Mouse (Mus musculus): ENCODE measurements around the gene Col6a6. TPM values are rescaled to one million over a fixed set of nuclear protein-coding genes. Genes with fewer than 3 reads are reported as not detected.

Gene Col6a6
- polyA plus RNA-seq, 1 experiment from 2014 or later: 0.11 TPM

DNA sequence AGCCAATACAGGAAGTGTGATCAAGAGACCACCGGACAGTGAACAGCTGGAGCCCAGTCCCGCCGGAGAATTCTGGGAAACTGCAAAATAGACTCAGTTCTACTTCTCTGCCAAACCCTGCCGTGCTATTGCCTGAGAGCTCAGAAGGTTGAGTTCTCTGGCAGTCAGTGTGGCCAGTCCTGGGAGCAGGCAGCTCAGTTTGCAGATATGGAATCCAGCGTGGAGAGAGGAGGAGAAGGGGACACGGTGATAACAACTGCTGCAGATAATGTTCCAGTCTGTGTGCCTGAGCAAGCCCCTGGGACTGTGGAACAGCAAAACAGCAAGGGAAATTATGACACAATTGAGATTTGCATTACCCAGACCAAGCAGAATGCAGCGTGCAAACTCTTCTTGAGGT is 7.6 kb upstream of the Col6a6 start:
- Histone ChIP-seq H3K4me1 (peaks cover 6% of the 10 kb centered on the region; the same call in 1 of the 2 replicates), H3K9me3 (no peaks in the 10 kb centered on the region), H3K4me3 (no peak overlapping the region), H3K36me3 (replicated peaks) (no peaks in the 10 kb centered on the region), H3K27me3 (replicated peaks; ENCODE audit: low read depth, poor library complexity, severe bottlenecking) (no peaks in the 10 kb centered on the region), H3K27ac (replicated peaks) (no peak overlapping the region)
- no peak for DNase-seq (ENCODE audit: low spot score)
- WGBS: 81% methylated on average over 7 of the region's 7 CpGs

DNA sequence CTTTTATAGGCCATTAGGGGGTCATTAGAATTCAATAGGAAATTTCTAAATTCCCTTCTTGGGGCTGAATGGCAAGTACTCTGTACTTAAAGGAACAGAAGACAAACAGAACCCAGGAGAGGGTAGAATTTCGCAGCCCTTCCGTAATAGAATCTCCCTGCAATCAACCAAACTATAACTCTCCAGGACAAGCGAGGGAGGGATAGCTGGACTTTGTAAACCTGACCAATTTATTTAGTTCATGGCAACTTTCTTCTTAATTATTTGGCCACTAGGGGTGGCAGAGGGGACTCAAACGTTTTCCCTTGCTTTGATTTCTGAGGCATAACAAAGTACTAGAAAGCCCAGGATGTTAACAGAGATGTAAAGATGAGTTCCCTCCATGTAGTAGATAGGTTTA is 6.8 kb upstream of the Col6a6 start:
- WGBS: 60% methylated on average over 4 of the region's 4 CpGs
- no peak overlapping the region for H3K27ac ChIP-seq (replicated peaks)
- H3K4me3 ChIP-seq: no peak overlapping the region
- H3K4me1 ChIP-seq: peaks cover 6% of the 10 kb centered on the region; the same call in 1 of the 2 replicates
- DNase-seq (ENCODE audit: low spot score): no peak
- no peaks in the 10 kb centered on the region for H3K27me3 ChIP-seq (replicated peaks; ENCODE audit: low read depth, poor library complexity, severe bottlenecking)
- no peaks in the 10 kb centered on the region for H3K9me3 ChIP-seq
- H3K36me3 ChIP-seq (replicated peaks): no peaks in the 10 kb centered on the region

DNA sequence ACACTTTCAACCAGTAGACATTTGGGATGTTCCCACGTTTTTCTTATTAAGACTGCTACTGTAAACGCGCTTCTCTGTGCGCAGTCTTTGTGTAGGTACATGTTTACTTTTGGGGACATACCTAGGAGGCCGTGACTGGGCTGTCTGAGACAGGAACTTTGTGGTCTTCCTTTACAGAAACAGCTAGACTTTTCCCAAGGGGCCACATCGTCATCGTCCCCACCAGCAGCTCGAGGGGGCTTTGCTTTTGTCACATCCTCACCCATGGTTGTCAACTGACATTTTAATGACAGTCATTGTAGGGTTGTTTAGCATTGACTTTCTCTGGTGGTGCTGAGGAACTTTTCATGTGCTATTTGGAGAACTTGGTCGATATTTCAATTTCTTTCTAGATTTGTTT is 3.3 kb upstream of the Col6a6 start:
- Histone ChIP-seq H3K4me1 (peaks cover 17% of the 10 kb centered on the region), H3K4me3 (no peak overlapping the region), H3K9me3 (no peaks in the 10 kb centered on the region), H3K27ac (replicated peaks) (no peak overlapping the region), H3K36me3 (replicated peaks) (no peaks in the 10 kb centered on the region), H3K27me3 (replicated peaks; ENCODE audit: low read depth, poor library complexity, severe bottlenecking) (peaks cover 29% of the 10 kb centered on the region)
- whole genome bisulfite sequencing: 87% methylated on average over 9 of the region's 9 CpGs
- no peak for DNase-seq (ENCODE audit: low spot score)

DNA sequence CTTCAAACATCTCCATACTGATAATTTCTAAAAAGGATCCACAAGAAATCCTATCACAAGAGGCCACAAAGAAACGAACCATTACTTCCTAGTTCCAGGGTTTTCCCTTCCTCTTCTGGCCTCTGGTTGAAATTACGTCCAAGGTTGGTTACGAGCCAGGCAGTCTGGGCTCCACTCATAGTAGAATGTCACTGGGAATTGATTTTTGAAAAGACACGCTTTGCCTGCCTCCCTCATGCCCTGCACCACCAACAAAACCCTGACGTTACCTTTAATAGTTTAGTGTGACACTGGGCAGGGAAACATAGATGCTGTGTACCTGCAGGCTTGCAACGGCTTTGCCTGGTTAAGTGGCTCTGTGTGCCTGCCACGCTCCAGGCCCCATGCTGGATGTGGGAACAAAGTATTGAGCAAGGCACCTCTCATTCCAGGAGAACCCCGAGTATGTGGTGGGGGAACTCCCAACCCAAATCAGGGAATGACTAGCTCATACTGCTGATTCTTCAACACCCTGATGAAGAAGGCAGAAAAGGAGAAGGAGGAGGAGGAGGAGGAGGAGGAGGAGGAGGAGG is 798 bp downstream of the Col6a6 start:
- Histone ChIP-seq H3K4me3 (no peak overlapping the region), H3K36me3 (replicated peaks) (no peaks in the 10 kb centered on the region), H3K27ac (replicated peaks) (no peak overlapping the region), H3K27me3 (replicated peaks; ENCODE audit: low read depth, poor library complexity, severe bottlenecking) (peaks cover 35% of the 10 kb centered on the region), H3K4me1 (peaks cover 10% of the 10 kb centered on the region), H3K9me3 (no peaks in the 10 kb centered on the region)
- no peak for DNase-seq (ENCODE audit: low spot score)
- WGBS: 74% methylated on average over 8 of the region's 8 CpGs

DNA sequence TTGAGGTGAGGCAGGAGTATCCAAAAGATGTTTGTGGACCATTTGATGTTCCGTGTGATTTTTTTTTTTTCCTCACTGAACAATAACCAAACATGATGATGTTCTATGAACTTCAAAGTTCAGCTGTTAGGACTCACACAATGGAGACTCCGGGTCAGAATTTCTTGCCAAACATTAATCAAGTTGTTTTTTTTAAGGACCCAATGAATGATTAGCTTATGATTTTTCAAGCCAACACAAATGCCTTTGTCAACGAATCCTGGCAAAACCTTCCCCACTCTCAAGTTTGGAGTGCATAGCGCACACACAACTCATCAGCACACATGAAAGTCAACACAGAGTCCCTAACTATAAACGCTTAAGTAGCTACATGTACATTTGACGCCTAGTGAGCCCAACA is 7.2 kb downstream of the Col6a6 start:
- DNase-seq (ENCODE audit: low spot score): no peak
- Histone ChIP-seq H3K27me3 (replicated peaks; ENCODE audit: low read depth, poor library complexity, severe bottlenecking) (0 out of 2 replicates have a peak, but pooled peaks cover under 1% of the 10 kb centered on the region), H3K27ac (replicated peaks) (no peak overlapping the region), H3K36me3 (replicated peaks) (no peaks in the 10 kb centered on the region), H3K4me1 (no peaks in the 10 kb centered on the region), H3K4me3 (no peak overlapping the region), H3K9me3 (no peaks in the 10 kb centered on the region)
- 91% methylated on average over 6 of the region's 6 CpGs for WGBS

DNA sequence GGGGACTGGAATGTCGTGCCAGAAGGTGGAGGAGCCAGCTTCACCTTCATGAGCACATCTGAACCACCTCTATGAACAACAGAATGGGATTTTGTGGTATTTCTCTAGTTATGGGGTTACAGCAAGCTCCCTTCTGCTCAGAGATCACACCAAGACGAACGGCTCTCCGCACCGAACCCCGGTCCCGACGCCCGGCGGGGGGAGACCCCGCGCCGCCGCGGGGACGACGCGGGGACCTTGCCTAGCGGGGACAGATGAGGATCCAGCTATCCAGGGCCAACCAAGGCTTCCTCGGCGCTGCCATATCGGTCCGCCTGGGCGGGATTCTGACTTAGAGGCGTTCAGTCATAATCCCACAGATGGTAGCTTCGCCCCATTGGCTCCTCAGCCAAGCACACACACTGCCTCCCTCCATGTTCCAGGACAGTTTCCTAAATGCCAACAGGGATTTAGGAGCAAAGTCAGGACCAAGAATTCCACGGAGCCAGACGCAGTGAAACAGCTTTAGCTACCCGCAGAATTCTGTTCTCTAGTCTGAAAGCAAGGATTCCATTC is 8.7 kb downstream of the Col6a6 start:
- 76% methylated on average over 29 of the region's 29 CpGs for WGBS
- no peaks in the 10 kb centered on the region for H3K9me3 ChIP-seq
- no peaks in the 10 kb centered on the region for H3K27me3 ChIP-seq (replicated peaks; ENCODE audit: low read depth, poor library complexity, severe bottlenecking)
- H3K4me1 ChIP-seq: no peaks in the 10 kb centered on the region
- H3K27ac ChIP-seq (replicated peaks): no peak overlapping the region
- H3K4me3 ChIP-seq: no peak overlapping the region
- H3K36me3 ChIP-seq (replicated peaks): no peaks in the 10 kb centered on the region
- no peak for DNase-seq (ENCODE audit: low spot score)

DNA sequence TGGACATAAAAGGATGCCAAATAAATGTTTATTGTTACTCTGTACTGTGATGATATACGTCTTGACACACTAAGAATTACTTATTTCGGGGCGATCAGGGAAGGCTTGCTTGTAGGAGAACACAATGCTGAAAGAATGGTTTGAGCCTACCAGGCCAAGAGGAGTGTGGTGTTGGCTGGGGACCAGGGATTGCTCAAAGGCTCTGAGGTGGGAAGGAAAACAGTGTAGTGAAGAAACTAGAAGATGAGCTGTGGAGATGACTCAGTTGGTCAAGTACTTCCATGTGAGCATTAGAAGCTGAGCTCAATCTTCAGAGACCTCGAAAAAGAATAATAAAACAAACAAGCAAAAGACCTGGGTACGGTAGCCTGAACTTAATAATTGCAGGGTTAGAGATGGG is 13.5 kb downstream of the Col6a6 start:
- H3K9me3 ChIP-seq: no peaks in the 10 kb centered on the region
- no peak overlapping the region for H3K4me3 ChIP-seq
- H3K27ac ChIP-seq (replicated peaks): no peak overlapping the region
- WGBS: 84% methylated on average over 5 of the region's 5 CpGs
- peaks cover 10% of the 10 kb centered on the region; the same call in 1 of the 2 replicates for H3K4me1 ChIP-seq
- H3K36me3 ChIP-seq (replicated peaks): no peaks in the 10 kb centered on the region
- H3K27me3 ChIP-seq (replicated peaks; ENCODE audit: low read depth, poor library complexity, severe bottlenecking): no peaks in the 10 kb centered on the region
- DNase-seq (ENCODE audit: low spot score): no peak

DNA sequence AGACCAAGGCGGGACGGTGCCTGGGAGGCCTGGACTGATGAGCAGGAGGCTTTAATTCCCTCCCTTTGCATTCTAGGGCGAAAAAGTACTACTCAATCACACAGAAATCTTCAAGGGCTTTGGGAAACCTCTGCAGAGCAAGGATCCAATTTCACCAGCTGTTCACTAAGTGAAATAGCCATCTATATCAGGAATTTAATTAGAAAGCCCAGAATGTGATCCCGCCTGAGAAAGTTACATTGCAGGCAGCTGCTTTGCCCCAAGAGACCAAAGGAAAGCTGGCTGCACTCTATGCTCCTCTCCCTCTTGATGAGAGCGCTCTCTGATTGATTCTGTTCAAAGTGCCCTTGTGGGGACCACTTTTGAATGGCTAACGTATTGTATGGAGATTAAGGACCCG is 16.5 kb downstream of the Col6a6 start:
- DNase-seq (ENCODE audit: low spot score): no peak
- Histone ChIP-seq H3K27me3 (replicated peaks; ENCODE audit: low read depth, poor library complexity, severe bottlenecking) (no peaks in the 10 kb centered on the region), H3K36me3 (replicated peaks) (no peaks in the 10 kb centered on the region), H3K4me1 (peaks cover 10% of the 10 kb centered on the region; the same call in 1 of the 2 replicates), H3K27ac (replicated peaks) (no peak overlapping the region), H3K4me3 (no peak overlapping the region), H3K9me3 (no peaks in the 10 kb centered on the region)
- WGBS: 61% methylated on average over 7 of the region's 7 CpGs

DNA sequence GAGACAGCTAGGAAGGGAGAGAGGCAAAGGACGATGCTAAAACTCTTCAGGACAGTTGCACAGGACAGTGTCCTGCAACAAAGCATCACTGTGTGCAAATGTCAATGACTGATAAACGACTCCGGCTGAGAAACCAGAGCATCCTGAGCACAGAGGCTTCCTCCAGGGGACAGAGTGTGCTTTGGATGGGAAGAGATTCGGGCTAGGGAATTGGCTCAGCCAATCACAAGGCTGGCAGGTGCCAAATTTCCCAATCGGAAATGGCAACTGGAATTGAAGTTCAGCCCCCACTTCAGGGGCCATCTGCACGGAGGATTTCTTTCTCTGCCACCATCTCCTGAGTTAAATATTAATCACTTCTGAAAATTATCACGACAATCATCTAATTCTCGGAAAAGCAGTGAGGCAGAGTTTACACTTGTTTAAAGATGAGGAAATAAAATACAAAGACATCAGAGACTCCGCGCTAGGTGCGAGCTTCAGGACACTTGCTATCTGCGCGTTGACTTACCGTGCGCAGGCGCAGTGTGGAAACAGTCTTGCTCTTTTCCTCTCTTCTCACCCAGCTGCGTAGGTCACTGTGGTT is 18.9 kb downstream of the Col6a6 start:
- Histone ChIP-seq H3K9me3 (no peaks in the 10 kb centered on the region), H3K27ac (replicated peaks) (no peak overlapping the region), H3K4me3 (no peak overlapping the region), H3K27me3 (replicated peaks; ENCODE audit: low read depth, poor library complexity, severe bottlenecking) (no peaks in the 10 kb centered on the region), H3K4me1 (peaks cover 10% of the 10 kb centered on the region; the same call in 1 of the 2 replicates), H3K36me3 (replicated peaks) (no peaks in the 10 kb centered on the region)
- WGBS: 89% methylated on average over 17 of the region's 17 CpGs
- DNase-seq (ENCODE audit: low spot score): no peak

DNA sequence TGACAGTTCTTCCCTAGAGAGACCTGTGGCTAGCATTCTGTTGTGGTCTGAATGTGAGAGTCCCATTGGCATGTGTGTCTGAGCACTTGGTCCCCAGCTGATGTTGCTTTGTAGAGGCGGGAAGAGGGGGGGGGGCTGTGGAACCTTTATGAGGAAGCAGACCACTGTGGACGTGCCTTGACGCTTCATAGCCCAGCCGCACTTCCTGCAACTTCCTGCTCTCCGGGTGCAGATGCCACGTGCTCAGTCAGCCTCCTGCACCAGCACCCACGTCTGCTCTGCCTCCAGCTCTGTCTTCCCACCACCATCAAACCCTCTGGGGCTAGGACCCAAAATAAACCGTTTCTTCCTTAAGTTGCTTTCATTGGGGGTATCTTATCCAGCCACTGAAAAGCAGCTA is 24.5 kb downstream of the Col6a6 start:
- WGBS: 82% methylated on average over 8 of the region's 8 CpGs
- no peak for DNase-seq (ENCODE audit: low spot score)
- H3K27me3 ChIP-seq (replicated peaks; ENCODE audit: low read depth, poor library complexity, severe bottlenecking): no peaks in the 10 kb centered on the region
- no peaks in the 10 kb centered on the region for H3K4me1 ChIP-seq
- no peaks in the 10 kb centered on the region for H3K9me3 ChIP-seq
- H3K27ac ChIP-seq (replicated peaks): no peak overlapping the region
- H3K36me3 ChIP-seq (replicated peaks): no peaks in the 10 kb centered on the region
- H3K4me3 ChIP-seq: no peak overlapping the region

DNA sequence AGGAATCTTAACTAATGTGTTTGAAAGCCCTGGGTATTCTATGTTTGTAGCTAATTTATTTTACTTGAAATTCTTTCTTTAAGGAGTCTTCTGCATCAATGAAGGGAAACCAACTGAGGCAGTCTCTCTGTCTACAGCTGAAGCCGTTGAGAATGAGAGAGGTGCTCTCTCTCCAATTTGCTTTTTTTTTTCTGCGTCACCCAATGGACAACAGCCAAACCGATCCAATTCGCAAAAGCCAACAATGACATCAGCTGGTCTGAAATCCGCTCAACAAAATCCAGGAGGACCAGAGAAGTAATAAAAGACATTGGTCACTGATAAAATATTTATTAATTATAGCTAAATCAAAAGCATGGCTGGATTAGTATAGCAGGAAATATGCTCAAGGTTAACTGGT is 26.5 kb downstream of the Col6a6 start:
- Histone ChIP-seq H3K4me1 (no peaks in the 10 kb centered on the region), H3K27ac (replicated peaks) (no peak overlapping the region), H3K4me3 (no peak overlapping the region), H3K27me3 (replicated peaks; ENCODE audit: low read depth, poor library complexity, severe bottlenecking) (no peaks in the 10 kb centered on the region), H3K9me3 (no peaks in the 10 kb centered on the region), H3K36me3 (replicated peaks) (no peaks in the 10 kb centered on the region)
- 91% methylated on average over 5 of the region's 5 CpGs for WGBS
- DNase-seq (ENCODE audit: low spot score): no peak

DNA sequence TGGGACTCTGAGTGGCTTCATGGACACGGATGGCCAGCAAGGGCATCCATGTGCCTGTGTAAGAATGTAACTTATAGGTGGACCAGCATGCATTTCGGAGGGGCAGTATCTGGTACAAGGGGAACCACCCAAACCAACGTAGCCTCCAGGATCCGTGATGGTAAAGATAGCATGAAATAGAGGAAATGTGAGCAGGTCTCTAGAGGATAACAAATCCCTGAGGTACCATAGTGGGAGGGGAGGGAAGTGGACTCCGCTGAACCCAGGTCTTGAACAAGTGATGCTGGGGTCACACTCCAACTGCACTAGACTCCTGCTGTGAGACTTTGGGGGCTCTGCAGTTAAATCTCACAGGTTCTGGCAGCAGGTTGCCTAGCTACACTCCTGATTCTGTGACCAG is 27.7 kb downstream of the Col6a6 start:
- WGBS: 87% methylated on average over 5 of the region's 5 CpGs
- H3K4me1 ChIP-seq: no peaks in the 10 kb centered on the region
- no peaks in the 10 kb centered on the region for H3K27me3 ChIP-seq (replicated peaks; ENCODE audit: low read depth, poor library complexity, severe bottlenecking)
- H3K36me3 ChIP-seq (replicated peaks): no peaks in the 10 kb centered on the region
- H3K9me3 ChIP-seq: no peaks in the 10 kb centered on the region
- H3K27ac ChIP-seq (replicated peaks): no peak overlapping the region
- DNase-seq (ENCODE audit: low spot score): no peak
- H3K4me3 ChIP-seq: no peak overlapping the region

DNA sequence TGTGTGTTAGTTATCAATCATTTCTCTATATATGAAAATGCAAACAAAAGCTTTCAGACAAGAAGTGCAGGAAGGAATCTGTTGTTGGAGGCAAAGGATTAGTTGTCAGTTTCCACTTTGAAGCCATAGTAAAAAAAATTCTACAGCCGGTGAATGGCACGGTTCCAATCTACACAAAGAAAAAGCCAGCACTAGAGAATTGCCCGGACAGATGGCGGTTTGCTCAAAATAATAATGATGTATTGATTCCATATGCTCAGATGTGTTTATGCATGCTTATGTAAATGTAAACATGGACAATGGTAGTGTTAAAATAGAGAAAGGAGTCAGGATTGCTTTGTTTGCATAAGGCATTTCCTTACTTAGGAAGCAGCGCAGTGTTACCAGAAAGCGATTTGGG is 31.8 kb downstream of the Col6a6 start:
- Histone ChIP-seq H3K27me3 (replicated peaks; ENCODE audit: low read depth, poor library complexity, severe bottlenecking) (no peaks in the 10 kb centered on the region), H3K4me3 (no peak overlapping the region), H3K4me1 (no peaks in the 10 kb centered on the region), H3K9me3 (no peaks in the 10 kb centered on the region), H3K27ac (replicated peaks) (no peak overlapping the region), H3K36me3 (replicated peaks) (no peaks in the 10 kb centered on the region)
- DNase-seq (ENCODE audit: low spot score): no peak
- whole genome bisulfite sequencing: 82% methylated on average over 6 of the region's 6 CpGs

Measured in embryonic facial prominence, embryonic 10.5 days (tissue).